Mouse (Mus musculus): ENCODE measurements around the gene Gpcpd1.

The Gpcpd1 gene

GRCm38 (mm10) chr2:132589906-132590538 is 2.5 kb upstream of the Gpcpd1 start:
- in situ Hi-C loops (cut with MboI, MseI) = loop anchor here (25.0 kb wide), 1 partner anchor 97 kb away; the partner anchor contains the start of gene Shld1

- in situ Hi-C loops (cut with MboI, MseI) = loop anchor here (25.0 kb wide), 1 partner anchor 101 kb away; the partner anchor contains the start of gene Shld1
These were observed 1.5 kb downstream of the Gpcpd1 start for GRCm38 (mm10) chr2:132586006-132586405.

GRCm38 (mm10) chr2:132584191-132584590 is 3.3 kb downstream of the Gpcpd1 start:
- in situ Hi-C loops (cut with MboI, MseI) = loop anchor here (25.0 kb wide), 1 partner anchor 103 kb away; the partner anchor contains the start of gene Shld1

- in situ Hi-C loops (cut with MboI, MseI) = loop anchor here (25.0 kb wide), 1 partner anchor 104 kb away; the partner anchor contains the start of gene Shld1
These were observed 4.4 kb downstream of the Gpcpd1 start for GRCm38 (mm10) chr2:132583126-132583525.

- in situ Hi-C loops (cut with MboI, MseI) = loop anchor here (25.0 kb wide), 1 partner anchor 105 kb away; the partner anchor contains the start of gene Shld1
These were observed 5.3 kb downstream of the Gpcpd1 start for GRCm38 (mm10) chr2:132582227-132582626.

GRCm38 (mm10) chr2:132579689-132580088 is 7.8 kb downstream of the Gpcpd1 start:
- in situ Hi-C loops (cut with MboI, MseI) = loop anchor here (25.0 kb wide), 1 partner anchor 108 kb away; the partner anchor contains the start of gene Shld1

GRCm38 (mm10) chr2:132578711-132579110 is 8.8 kb downstream of the Gpcpd1 start:
- in situ Hi-C loops (cut with MboI, MseI) = loop anchor here (25.0 kb wide), 1 partner anchor 109 kb away; the partner anchor contains the start of gene Shld1

- in situ Hi-C loops (cut with MboI, MseI) = loop anchor here (25.0 kb wide), 1 partner anchor 109 kb away; the partner anchor contains the start of gene Shld1
These were observed 9.5 kb downstream of the Gpcpd1 start for GRCm38 (mm10) chr2:132578059-132578458.

- in situ Hi-C loops (cut with MboI, MseI) = loop anchor here (25.0 kb wide), 1 partner anchor 110 kb away; the partner anchor contains the start of gene Shld1
These were observed 10.0 kb downstream of the Gpcpd1 start for GRCm38 (mm10) chr2:132577431-132577981.

GRCm38 (mm10) chr2:132576522-132577135 is 10.9 kb downstream of the Gpcpd1 start:
- in situ Hi-C loops (cut with MboI, MseI) = loop anchor here (25.0 kb wide), 1 partner anchor 111 kb away; the partner anchor contains the start of gene Shld1

GRCm38 (mm10) chr2:132575759-132576439 is 11.6 kb downstream of the Gpcpd1 start:
- in situ Hi-C loops (cut with MboI, MseI) = loop anchor here (25.0 kb wide), 1 partner anchor 111 kb away; the partner anchor contains the start of gene Shld1

GRCm38 (mm10) chr2:132575256-132575655 is 12.3 kb downstream of the Gpcpd1 start:
- in situ Hi-C loops (cut with MboI, MseI) = loop anchor here (25.0 kb wide), 1 partner anchor 112 kb away; the partner anchor contains the start of gene Shld1

GRCm38 (mm10) chr2:132573280-132573679 is 14.2 kb downstream of the Gpcpd1 start:
- in situ Hi-C loops (cut with MboI, MseI) = no loop called here

- in situ Hi-C loops (cut with MboI, MseI) = no loop called here
These were observed 14.9 kb downstream of the Gpcpd1 start for GRCm38 (mm10) chr2:132572651-132573050.

- in situ Hi-C loops (cut with MboI, MseI) = no loop called here
These were observed 16.2 kb downstream of the Gpcpd1 start for GRCm38 (mm10) chr2:132571301-132571700.

GRCm38 (mm10) chr2:132570869-132571268 is 16.7 kb downstream of the Gpcpd1 start:
- in situ Hi-C loops (cut with MboI, MseI) = no loop called here

- in situ Hi-C loops (cut with MboI, MseI) = no loop called here
These were observed 17.8 kb downstream of the Gpcpd1 start for GRCm38 (mm10) chr2:132569686-132570085.

GRCm38 (mm10) chr2:132567414-132567813 is 20.1 kb downstream of the Gpcpd1 start:
- in situ Hi-C loops (cut with MboI, MseI) = no loop called here

- in situ Hi-C loops (cut with MboI, MseI) = no loop called here
These were observed 25.7 kb downstream of the Gpcpd1 start for GRCm38 (mm10) chr2:132561860-132562259.

- in situ Hi-C loops (cut with MboI, MseI) = no loop called here
These were observed 59.7 kb downstream of the Gpcpd1 start for GRCm38 (mm10) chr2:132527864-132528263.

GRCm38 (mm10) chr2:132526894-132527532 is 60.5 kb downstream of the Gpcpd1 start:
- in situ Hi-C loops (cut with MboI, MseI) = no loop called here
